Mouse (Mus musculus): ENCODE data around the gene Minpp1. TPM values are rescaled to one million over a fixed set of nuclear protein-coding genes. Genes with fewer than 3 reads are reported as not detected.
"Not testable (repeated sequence)": the region's sequence is repeated elsewhere in the genome, so short reads cannot be mapped to it uniquely, and the experiment has no call there.

Minpp1 gene
- polyA plus RNA-seq (2012; rRNA removed): 41.9 and 46.3 TPM in 2 replicates

- peak; percentile 49 to 88 for DNase-seq (ENCODE audit: extremely low spot score in 1 of 2, low spot score in 1 of 2)
Measured at GRCm38 (mm10) chr19:32485681-32486105, at the start of gene Minpp1. Minpp1 (plus strand) TSS chr19:32485769.

GRCm38 (mm10) chr19:32439356-32439755, 46.2 kb upstream of the Minpp1 start:
- DNase-seq (ENCODE audit: extremely low spot score in 1 of 2, low spot score in 1 of 2): no peak

- DNase-seq (ENCODE audit: extremely low spot score in 1 of 2, low spot score in 1 of 2): peak in 1 of 2 experiments; percentile 30
Measured at GRCm38 (mm10) chr19:32441568-32441967, 44.0 kb upstream of the Minpp1 start.

GRCm38 (mm10) chr19:32448931-32449330, 36.6 kb upstream of the Minpp1 start:
- no peak for DNase-seq (ENCODE audit: extremely low spot score in 1 of 2, low spot score in 1 of 2)

GRCm38 (mm10) chr19:32452231-32452630, 33.3 kb upstream of the Minpp1 start:
- peak; percentile 12 to 64 for DNase-seq (ENCODE audit: extremely low spot score in 1 of 2, low spot score in 1 of 2)

- no peak for DNase-seq (ENCODE audit: extremely low spot score in 1 of 2, low spot score in 1 of 2)
Measured at GRCm38 (mm10) chr19:32456744-32457143, 28.8 kb upstream of the Minpp1 start.

GRCm38 (mm10) chr19:32457631-32458030, 27.9 kb upstream of the Minpp1 start:
- DNase-seq (ENCODE audit: extremely low spot score in 1 of 2, low spot score in 1 of 2): not testable (repeated sequence)

GRCm38 (mm10) chr19:32463037-32463436, 22.5 kb upstream of the Minpp1 start:
- no peak for DNase-seq (ENCODE audit: extremely low spot score in 1 of 2, low spot score in 1 of 2)

- no peak for DNase-seq (ENCODE audit: extremely low spot score in 1 of 2, low spot score in 1 of 2)
Measured at GRCm38 (mm10) chr19:32465228-32465627, 20.3 kb upstream of the Minpp1 start.

- DNase-seq (ENCODE audit: extremely low spot score in 1 of 2, low spot score in 1 of 2): no peak
Measured at GRCm38 (mm10) chr19:32466478-32466877, 19.1 kb upstream of the Minpp1 start, which contains the start of gene Rpl9-ps6. Rpl9-ps6 (minus strand) TSS chr19:32466578.

GRCm38 (mm10) chr19:32467325-32467724, 18.2 kb upstream of the Minpp1 start:
- no peak for DNase-seq (ENCODE audit: extremely low spot score in 1 of 2, low spot score in 1 of 2)

GRCm38 (mm10) chr19:32470059-32470497, 15.5 kb upstream of the Minpp1 start:
- DNase-seq (ENCODE audit: extremely low spot score in 1 of 2, low spot score in 1 of 2): peak in 1 of 2 experiments; percentile 82

GRCm38 (mm10) chr19:32470570-32471263, 14.9 kb upstream of the Minpp1 start:
- no peak for DNase-seq (ENCODE audit: extremely low spot score in 1 of 2, low spot score in 1 of 2)

- no peak for DNase-seq (ENCODE audit: extremely low spot score in 1 of 2, low spot score in 1 of 2)
Measured at GRCm38 (mm10) chr19:32476016-32476711, 9.4 kb upstream of the Minpp1 start.

- no peak for DNase-seq (ENCODE audit: extremely low spot score in 1 of 2, low spot score in 1 of 2)
Measured at GRCm38 (mm10) chr19:32476712-32477052, 8.9 kb upstream of the Minpp1 start.

GRCm38 (mm10) chr19:32480255-32480654, 5.3 kb upstream of the Minpp1 start:
- no peak for DNase-seq (ENCODE audit: extremely low spot score in 1 of 2, low spot score in 1 of 2)

- no peak for DNase-seq (ENCODE audit: extremely low spot score in 1 of 2, low spot score in 1 of 2)
Measured at GRCm38 (mm10) chr19:32480791-32481442, 4.7 kb upstream of the Minpp1 start.

GRCm38 (mm10) chr19:32481511-32481910, 4.1 kb upstream of the Minpp1 start:
- DNase-seq (ENCODE audit: extremely low spot score in 1 of 2, low spot score in 1 of 2): no peak

GRCm38 (mm10) chr19:32484941-32485660, 468 bp upstream of the Minpp1 start:
- no peak for DNase-seq (ENCODE audit: extremely low spot score in 1 of 2, low spot score in 1 of 2)

GRCm38 (mm10) chr19:32486106-32486724, 646 bp downstream of the Minpp1 start:
- DNase-seq (ENCODE audit: extremely low spot score in 1 of 2, low spot score in 1 of 2): peak; percentile 44 to 72

Data from frontal cortex, adult 2 months (tissue).